Mouse (Mus musculus) CD4-positive, CD25-positive, alpha-beta regulatory T cell, adult 9 weeks (primary cell): ENCODE measurements around the gene Grcc10. TPM values are rescaled to one million over a fixed set of nuclear protein-coding genes. Genes with fewer than 3 reads are reported as not detected.

Experiments
- polyA plus RNA-seq: library from polyadenylated mRNA; unstranded; fragments of 100-300 nt; shearing (Covaris generic); gene quantifications from one replicate; pipeline ENCODE4 v1.2.1, GENCODE M21; 2017

The Grcc10 gene
- polyA plus RNA-seq: 578 TPM

GRCm38 (mm10) chr6:124740888-124741761 lies at the start of gene Grcc10:
Grcc10 (minus strand) TSS chr6:124741374.

GRCm38 (mm10) chr6:124779222-124779983 lies 38.2 kb upstream of the Grcc10 start, which contains the start of gene Lrrc23:
Lrrc23 (minus strand) TSS chr6:124779727.

GRCm38 (mm10) chr6:124769101-124769765 lies 28.1 kb upstream of the Grcc10 start, which contains the start of gene Eno2:
Eno2 (minus strand) TSS chr6:124769673.

DNA sequence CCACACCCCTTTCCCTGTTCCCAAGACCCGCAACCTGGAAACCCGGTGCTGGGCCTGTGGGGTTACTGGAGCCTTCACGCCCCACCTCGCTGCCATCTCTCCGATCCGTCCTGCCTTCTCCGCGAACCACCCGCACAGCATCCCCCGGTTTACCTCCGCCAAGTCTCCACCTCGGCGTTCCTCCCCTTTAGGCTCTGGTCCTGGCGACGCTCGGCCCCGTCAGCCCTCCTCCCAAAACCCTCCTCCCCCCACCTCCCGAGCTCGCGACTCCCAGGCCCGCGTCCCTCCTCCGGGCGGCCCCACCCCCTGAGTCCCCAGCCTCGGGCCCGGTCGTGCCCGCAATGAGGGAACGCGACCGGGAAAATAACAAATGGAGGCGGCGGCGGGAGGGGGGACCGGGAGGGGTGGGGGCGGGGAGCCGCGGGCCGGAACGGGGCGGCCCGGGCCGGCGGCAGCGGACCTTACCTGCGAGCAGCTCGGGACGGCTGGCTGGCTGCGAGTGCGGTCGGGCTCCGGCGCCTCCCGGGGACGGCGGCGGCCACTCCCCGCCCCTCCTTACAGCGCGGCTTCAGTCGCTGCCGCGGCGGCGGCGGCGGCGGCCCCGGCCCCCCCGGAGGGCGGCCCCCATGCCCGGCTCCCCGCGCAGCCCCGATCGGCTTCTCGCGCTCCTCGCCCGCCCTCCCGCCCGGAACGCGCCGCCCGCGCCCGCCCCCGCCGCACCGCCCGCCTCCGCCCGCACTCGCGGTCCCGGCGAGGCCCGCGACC lies 14.8 kb upstream of the Grcc10 start, which contains the start of the genes Gm45234 and Atn1:
Gene Gm45234 (minus strand): TSS at position 191 of the 765 bp plus-strand sequence.
Gene Atn1 (minus strand): TSS at position 694 of the 765 bp plus-strand sequence.

GRCm38 (mm10) chr6:124738511-124739023 lies 2.6 kb downstream of the Grcc10 start, which contains the start of gene Ptpn6:
Ptpn6 (minus strand) TSS chr6:124738714.

DNA sequence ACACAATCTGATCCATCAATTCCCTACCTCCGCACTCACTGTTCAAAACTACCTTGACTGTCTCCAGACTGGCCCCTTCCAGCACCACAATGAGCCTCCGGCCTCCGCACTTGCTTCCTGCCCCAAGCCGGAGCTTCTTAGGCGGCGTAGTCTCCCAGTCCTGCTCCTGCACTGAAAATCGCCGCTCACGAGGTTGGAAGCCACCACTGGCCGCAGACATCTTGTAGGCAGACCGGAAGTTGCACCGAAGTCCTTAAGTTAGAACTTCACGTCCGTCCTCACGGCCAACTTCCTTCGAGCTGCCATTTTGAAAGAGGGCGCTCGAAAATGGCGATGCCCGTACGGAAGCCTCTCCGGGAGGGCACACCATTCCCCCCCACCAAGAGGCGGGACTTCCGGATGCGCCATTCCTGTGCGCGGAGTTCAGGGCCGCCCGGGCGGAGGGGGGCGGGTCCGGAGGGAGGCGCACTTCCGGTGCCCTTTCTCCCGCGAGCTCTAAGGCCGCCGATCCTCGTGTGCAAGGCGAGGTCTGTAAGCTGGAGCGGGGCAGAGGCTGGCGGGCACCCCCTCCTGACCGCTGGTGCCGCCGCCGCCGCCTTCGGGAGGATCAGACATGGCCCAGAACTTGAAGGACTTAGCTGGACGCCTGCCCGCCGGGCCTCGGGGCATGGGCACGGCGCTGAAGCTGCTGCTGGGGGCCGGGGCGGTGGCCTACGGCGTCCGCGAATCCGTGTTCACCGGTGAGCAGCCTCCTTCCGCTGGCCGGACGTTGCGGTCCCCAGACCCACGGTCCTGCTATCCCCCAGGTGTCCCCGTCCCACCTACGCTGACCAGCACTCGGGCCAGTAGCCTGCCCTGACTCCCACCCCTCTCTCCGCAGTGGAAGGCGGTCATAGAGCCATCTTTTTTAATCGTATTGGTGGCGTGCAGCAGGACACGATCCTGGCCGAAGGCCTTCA lies 29.1 kb downstream of the Grcc10 start, which contains the start of the genes Emg1 and Phb2:
Gene Emg1 (minus strand): TSS at position 355 of the 959 bp plus-strand sequence.
Gene Phb2 (plus strand): TSS at position 513 of the 959 bp plus-strand sequence.

Other genes with a start within 250 kb of the Grcc10 start
- gene C1rl, start 248.3 kb downstream of the Grcc10 start, polyA plus RNA-seq: not detected
- gene C1ra, start 229.0 kb downstream of the Grcc10 start, polyA plus RNA-seq: 0.17 TPM
- not detected for gene C1s1, start 199.0 kb downstream of the Grcc10 start, polyA plus RNA-seq
- gene C1rb, start 171.1 kb downstream of the Grcc10 start, polyA plus RNA-seq: not detected
- gene C1s2, start 105.3 kb downstream of the Grcc10 start, polyA plus RNA-seq: not detected
- 77.1 TPM for gene Lpcat3, start 78.3 kb downstream of the Grcc10 start, polyA plus RNA-seq
- 347 TPM for gene Emg1, start 29.2 kb downstream of the Grcc10 start, polyA plus RNA-seq
- gene Phb2, start 29.0 kb downstream of the Grcc10 start, polyA plus RNA-seq: 140 TPM
- 357 TPM for gene Ptpn6, start 2.7 kb downstream of the Grcc10 start, polyA plus RNA-seq
- not detected for gene Gm45234, start 14.6 kb upstream of the Grcc10 start, polyA plus RNA-seq
- gene Atn1, start 15.2 kb upstream of the Grcc10 start, polyA plus RNA-seq: 3.1 TPM
- 5.0 TPM for gene Eno2, start 28.3 kb upstream of the Grcc10 start, polyA plus RNA-seq
- gene Lrrc23, start 38.4 kb upstream of the Grcc10 start, polyA plus RNA-seq: 2.5 TPM
- 8.1 TPM for gene Spsb2, start 67.3 kb upstream of the Grcc10 start, polyA plus RNA-seq
- 133 TPM for gene Tpi1, start 72.9 kb upstream of the Grcc10 start, polyA plus RNA-seq
- gene Usp5, start 88.1 kb upstream of the Grcc10 start, polyA plus RNA-seq: 133 TPM
- 8.8 TPM for gene Cdca3, start 88.2 kb upstream of the Grcc10 start, polyA plus RNA-seq
- gene Gnb3, start 98.9 kb upstream of the Grcc10 start, polyA plus RNA-seq: not detected
- 0.10 TPM for gene P3h3, start 116.4 kb upstream of the Grcc10 start, polyA plus RNA-seq
- 0.43 TPM for gene Gpr162, start 122.6 kb upstream of the Grcc10 start, polyA plus RNA-seq
- 308 TPM for gene Cd4, start 146.8 kb upstream of the Grcc10 start, polyA plus RNA-seq
- 4.4 TPM for gene Lag3, start 170.3 kb upstream of the Grcc10 start, polyA plus RNA-seq
- gene Ptms, start 178.7 kb upstream of the Grcc10 start, polyA plus RNA-seq: 10.0 TPM
- 107 TPM for gene Mlf2, start 190.0 kb upstream of the Grcc10 start, polyA plus RNA-seq
- 116 TPM for gene Cops7a, start 224.2 kb upstream of the Grcc10 start, polyA plus RNA-seq